Mouse (Mus musculus) ovary, postnatal 36 days (tissue): ENCODE measurements around the gene Ctla4.

ENCODE experiments used
- DNase-seq: peaks from one replicate; pipeline ENCODE4 v3.0.0; 2022; ENCODE audit warnings: low spot score, mixed read lengths

Gene Ctla4

DNA sequence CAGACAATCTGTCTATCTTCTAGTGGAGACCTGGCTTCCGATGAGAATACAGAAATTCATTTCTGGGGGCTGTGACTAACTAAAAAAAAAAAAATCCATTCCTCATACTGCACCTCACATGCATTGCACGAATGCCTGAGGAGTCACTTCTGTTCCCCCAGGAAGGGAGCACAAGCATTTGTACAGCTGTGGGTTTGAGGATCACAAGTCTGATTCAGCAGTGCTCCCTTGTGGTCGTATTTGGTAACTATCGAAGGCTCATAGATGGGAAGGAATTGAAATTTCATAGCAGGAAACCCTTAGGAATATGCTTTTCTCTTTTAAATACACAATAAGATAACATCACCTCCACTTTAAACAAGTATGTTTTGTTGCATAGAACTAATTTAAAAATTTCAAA, 74.3 kb downstream of the Ctla4 start:
- DNase-seq, result no peak

DNA sequence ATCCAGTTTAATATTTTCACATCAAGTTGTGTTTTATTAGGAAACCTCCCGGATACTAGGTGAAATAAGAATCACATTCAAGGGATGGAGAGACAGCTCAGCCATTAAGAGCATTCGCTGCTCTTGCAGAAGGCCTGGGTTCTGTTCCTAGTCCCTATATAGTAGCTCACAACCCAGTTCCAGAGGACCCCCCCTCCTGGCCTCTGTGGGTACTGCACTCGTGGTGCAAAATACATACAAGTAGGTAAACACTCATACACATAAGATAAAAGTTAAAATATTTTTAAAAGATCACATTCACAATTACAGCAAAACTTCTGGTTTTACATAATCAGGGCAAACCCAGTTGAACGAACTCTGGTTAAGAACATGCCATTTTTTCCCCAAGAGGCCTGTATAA, 75.3 kb downstream of the Ctla4 start:
- no peak for DNase-seq
